Mouse (Mus musculus) heart, embryonic 16.5 days (tissue): ENCODE results near the gene Olfr985. TPM values are rescaled to one million over a fixed set of nuclear protein-coding genes. Genes with fewer than 3 reads are reported as not detected.

Source experiments
- ATAC-seq: fragments of 200-750 bp; cut with Nextera tagmentation; replicated peaks from 2 replicates; pipeline ENCODE4 v1.8.0; 2017; ENCODE audit warnings: moderate number of reproducible peaks; ENCODE audit not compliant: insufficient read depth, low FRiP score; ENCODE audit errors: extremely low read depth
- H3K27ac ChIP-seq: fragments of 300-500 bp; sonication (generic); 2 replicates; pipeline ENCODE4 v1.5.1; 2014; ENCODE audit warnings: mild to moderate bottlenecking, low read length, control low read depth, moderate library complexity
- H3K27me3 ChIP-seq: fragments of 300-500 bp; sonication (generic); 2 replicates; pipeline ENCODE4 v1.6.1; 2014; ENCODE audit warnings: low read length, mixed read lengths; ENCODE audit not compliant: control insufficient read depth, insufficient read depth
- H3K36me3 ChIP-seq: fragments of 300-500 bp; sonication (generic); 2 replicates; pipeline ENCODE4 v1.6.1; 2014; ENCODE audit not compliant: control insufficient read depth, insufficient read depth
- H3K4me1 ChIP-seq: fragments of 300-500 bp; sonication (generic); 2 replicates; pipeline ENCODE4 v1.6.1; 2014; ENCODE audit warnings: low read length, mixed read lengths; ENCODE audit not compliant: control insufficient read depth, insufficient read depth
- H3K4me2 ChIP-seq: fragments of 300-500 bp; sonication (generic); 2 replicates; pipeline ENCODE4 v1.6.1; 2014; ENCODE audit warnings: low read depth, mild to moderate bottlenecking, control low read depth, low read length
- H3K4me3 ChIP-seq: fragments of 300-500 bp; sonication (generic); 2 replicates; pipeline ENCODE4 v1.5.1; 2014; ENCODE audit warnings: mild to moderate bottlenecking, control low read depth, low read length
- H3K9ac ChIP-seq: fragments of 300-500 bp; sonication (generic); 2 replicates; pipeline ENCODE4 v1.6.1; 2014; ENCODE audit warnings: low read length, control low read depth
- H3K9me3 ChIP-seq: fragments of 300-500 bp; sonication (generic); replicated peaks from 2 replicates; pipeline ENCODE4 v1.6.1; 2016; ENCODE audit warnings: low read length; ENCODE audit not compliant: control insufficient read depth
- WGBS: fragments of 180-500 bp; shearing (Covaris S2); extraction: QIAGEN DNeasy Blood & Tissue Kit; methylation state at CpG from one replicate; pipeline ENCODE4 v1.1.7; 2014; 5-methylcytosine and 5-hydroxymethylcytosine counted together
- polyA plus RNA-seq: library from polyadenylated mRNA; unstranded; fragments of >200 nt; fragmentation: Nextera tagmentation; extraction: Ambion mirVana; gene quantifications from 2 replicates; pipeline ENCODE4 v1.2.1, GENCODE M21; 2015

Gene Olfr985
- not detected in 2 replicates for polyA plus RNA-seq

- H3K4me1 ChIP-seq, result no peaks in the 10 kb centered on the region
- no peaks in the 10 kb centered on the region for H3K36me3 ChIP-seq
- no peak within 1 kb of the TSS for H3K4me3 ChIP-seq
- ATAC-seq, result no peak
- H3K4me2 ChIP-seq, result no peak within 1 kb of the TSS
- H3K27me3 ChIP-seq, result no peaks in the 10 kb centered on the region
- no peak within 1 kb of the TSS for H3K27ac ChIP-seq
- H3K9me3 ChIP-seq, result no peaks in the 10 kb centered on the region
- WGBS, result 78% methylated on average over 1 of the region's 1 CpGs
- H3K9ac ChIP-seq, result no peak within 1 kb of the TSS
These were observed at the start of gene Olfr985 for GRCm38 (mm10) chr9:40130084-40130483. TSS of gene Olfr985 (minus strand) at chr9:40130184.

- Histone ChIP-seq H3K4me3 (no peak overlapping the region), H3K4me2 (no peak overlapping the region), H3K27me3 (no peaks in the 10 kb centered on the region), H3K4me1 (no peaks in the 10 kb centered on the region), H3K36me3 (no peaks in the 10 kb centered on the region), H3K9ac (no peak overlapping the region), H3K27ac (no peak overlapping the region), H3K9me3 (no peaks in the 10 kb centered on the region)
- no peak for ATAC-seq
- 76% methylated on average over 6 of the region's 6 CpGs for WGBS
These were observed 47.0 kb upstream of the Olfr985 start for GRCm38 (mm10) chr9:40177017-40177416.

GRCm38 (mm10) chr9:40166446-40166845, 36.5 kb upstream of the Olfr985 start:
- Histone ChIP-seq H3K9ac (no peak overlapping the region), H3K4me2 (no peak overlapping the region), H3K9me3 (no peaks in the 10 kb centered on the region), H3K27ac (no peak overlapping the region), H3K36me3 (no peaks in the 10 kb centered on the region), H3K27me3 (no peaks in the 10 kb centered on the region), H3K4me3 (no peak overlapping the region), H3K4me1 (no peaks in the 10 kb centered on the region)
- 93% methylated on average over 1 of the region's 1 CpGs for WGBS
- ATAC-seq, result no peak

- no peak overlapping the region for H3K27ac ChIP-seq
- no peaks in the 10 kb centered on the region for H3K36me3 ChIP-seq
- H3K9me3 ChIP-seq, result no peaks in the 10 kb centered on the region
- H3K4me2 ChIP-seq, result no peak overlapping the region
- H3K9ac ChIP-seq, result no peak overlapping the region
- no peak for ATAC-seq
- no peaks in the 10 kb centered on the region for H3K27me3 ChIP-seq
- H3K4me3 ChIP-seq, result no peak overlapping the region
- 62% methylated on average over 4 of the region's 4 CpGs for WGBS
- H3K4me1 ChIP-seq, result no peaks in the 10 kb centered on the region
These were observed 25.2 kb upstream of the Olfr985 start for GRCm38 (mm10) chr9:40155118-40155644.

GRCm38 (mm10) chr9:40141544-40141943, 11.6 kb upstream of the Olfr985 start:
- WGBS, result 42% methylated on average over 1 of the region's 1 CpGs
- no peak overlapping the region for H3K9ac ChIP-seq

GRCm38 (mm10) chr9:40139484-40139883, 9.5 kb upstream of the Olfr985 start:
- Histone ChIP-seq H3K9ac (no peak overlapping the region), H3K27me3 (no peaks in the 10 kb centered on the region), H3K4me2 (no peak overlapping the region), H3K4me1 (no peaks in the 10 kb centered on the region), H3K36me3 (no peaks in the 10 kb centered on the region), H3K27ac (no peak overlapping the region), H3K4me3 (no peak overlapping the region), H3K9me3 (no peaks in the 10 kb centered on the region)
- ATAC-seq, result no peak
- WGBS, result 49% methylated on average over 4 of the region's 4 CpGs

More at GRCm38 (mm10) chr9:40141544-40141943, 11.6 kb upstream of the Olfr985 start:
- Histone ChIP-seq H3K27ac (no peak overlapping the region), H3K4me3 (no peak overlapping the region), H3K27me3 (no peaks in the 10 kb centered on the region), H3K4me1 (no peaks in the 10 kb centered on the region), H3K4me2 (no peak overlapping the region), H3K9me3 (no peaks in the 10 kb centered on the region), H3K36me3 (no peaks in the 10 kb centered on the region)
- no peak for ATAC-seq

GRCm38 (mm10) chr9:40136987-40137688, 7.2 kb upstream of the Olfr985 start:
- H3K36me3 ChIP-seq, result no peaks in the 10 kb centered on the region
- no peaks in the 10 kb centered on the region for H3K9me3 ChIP-seq
- no peaks in the 10 kb centered on the region for H3K4me1 ChIP-seq
- no peak overlapping the region for H3K9ac ChIP-seq
- no peak for ATAC-seq
- no peak overlapping the region for H3K27ac ChIP-seq
- no peak overlapping the region for H3K4me3 ChIP-seq
- H3K4me2 ChIP-seq, result no peak overlapping the region
- no peaks in the 10 kb centered on the region for H3K27me3 ChIP-seq
- 65% methylated on average over 6 of the region's 6 CpGs for WGBS

GRCm38 (mm10) chr9:40130556-40130955, 572 bp upstream of the Olfr985 start:
- Histone ChIP-seq H3K4me1 (no peaks in the 10 kb centered on the region), H3K9me3 (no peaks in the 10 kb centered on the region), H3K27me3 (no peaks in the 10 kb centered on the region), H3K36me3 (no peaks in the 10 kb centered on the region), H3K4me2 (no peak overlapping the region), H3K9ac (no peak overlapping the region), H3K27ac (no peak overlapping the region), H3K4me3 (no peak overlapping the region)
- no peak for ATAC-seq
- 81% methylated on average over 1 of the region's 1 CpGs for WGBS

- no peak overlapping the region for H3K4me3 ChIP-seq
- no peaks in the 10 kb centered on the region for H3K36me3 ChIP-seq
- ATAC-seq, result peak; percentile 37; the same call in 1 of the 2 replicates
- peak overlapping the region; percentile 34 for H3K4me2 ChIP-seq
- no peaks in the 10 kb centered on the region for H3K4me1 ChIP-seq
- H3K27ac ChIP-seq, result peak overlapping the region; percentile 57
- no peaks in the 10 kb centered on the region for H3K27me3 ChIP-seq
- H3K9me3 ChIP-seq, result no peaks in the 10 kb centered on the region
- 66% methylated on average over 5 of the region's 5 CpGs for WGBS
- no peak overlapping the region for H3K9ac ChIP-seq
These were observed 12.7 kb downstream of the Olfr985 start for GRCm38 (mm10) chr9:40117287-40117659.
